Mouse (Mus musculus) hindbrain, embryonic 15.5 days (tissue): ENCODE data around the gene Erich2. TPM values are rescaled to one million over a fixed set of nuclear protein-coding genes. Genes with fewer than 3 reads are reported as not detected.
"Not testable (repeated sequence)": the region's sequence is repeated elsewhere in the genome, so short reads cannot be mapped to it uniquely, and the experiment has no call there.

Source experiments
- ATAC-seq: fragments of 200-750 bp; cut with Nextera tagmentation; 2 replicates; pipeline ENCODE4 v1.8.0; 2017; ENCODE audit warnings: low read depth, moderate number of reproducible peaks, moderate TSS enrichment; ENCODE audit not compliant: low FRiP score
- H3K27ac ChIP-seq: fragments of 300-500 bp; sonication (generic); replicated peaks from 2 replicates; pipeline ENCODE4 v1.5.1; 2015; ENCODE audit warnings: mild to moderate bottlenecking, inconsistent platforms
- H3K27me3 ChIP-seq: fragments of 300-500 bp; sonication (generic); 2 replicates; pipeline ENCODE4 v1.6.1; 2015; ENCODE audit warnings: control low read depth, inconsistent platforms
- H3K36me3 ChIP-seq: fragments of 300-500 bp; sonication (generic); 2 replicates; pipeline ENCODE4 v1.6.1; 2015; ENCODE audit warnings: control low read depth, inconsistent platforms
- H3K4me1 ChIP-seq: fragments of 300-500 bp; sonication (generic); replicated peaks from 2 replicates; pipeline ENCODE4 v1.6.1; 2015; ENCODE audit warnings: control low read depth, inconsistent platforms
- H3K4me2 ChIP-seq: fragments of 300-500 bp; sonication (generic); 2 replicates; pipeline ENCODE4 v1.6.1; 2015; ENCODE audit warnings: moderate library complexity, mild to moderate bottlenecking, inconsistent platforms
- H3K4me3 ChIP-seq: fragments of 300-500 bp; sonication (generic); 2 replicates; pipeline ENCODE4 v1.5.1; 2015; ENCODE audit warnings: mild to moderate bottlenecking, inconsistent platforms
- H3K9ac ChIP-seq: fragments of 300-500 bp; sonication (generic); 2 replicates; pipeline ENCODE4 v1.6.1; 2015; ENCODE audit warnings: inconsistent platforms
- H3K9me3 ChIP-seq: fragments of 300-500 bp; sonication (generic); 2 replicates; pipeline ENCODE4 v1.6.1; 2016; ENCODE audit warnings: control low read depth, inconsistent platforms
- WGBS: fragments of 180-500 bp; shearing (Covaris S2); methylation state at CpG from one replicate; pipeline ENCODE4 v1.1.7; 2015; 5-methylcytosine and 5-hydroxymethylcytosine counted together
- polyA plus RNA-seq: library from polyadenylated mRNA; unstranded; fragments of >200 nt; fragmentation: Nextera tagmentation; extraction: Ambion mirVana; gene quantifications from 2 replicates; pipeline ENCODE4 v1.2.1, GENCODE M21; 2015

The Erich2 gene
- 2.9 and 3.0 TPM in 2 replicates for polyA plus RNA-seq

DNA sequence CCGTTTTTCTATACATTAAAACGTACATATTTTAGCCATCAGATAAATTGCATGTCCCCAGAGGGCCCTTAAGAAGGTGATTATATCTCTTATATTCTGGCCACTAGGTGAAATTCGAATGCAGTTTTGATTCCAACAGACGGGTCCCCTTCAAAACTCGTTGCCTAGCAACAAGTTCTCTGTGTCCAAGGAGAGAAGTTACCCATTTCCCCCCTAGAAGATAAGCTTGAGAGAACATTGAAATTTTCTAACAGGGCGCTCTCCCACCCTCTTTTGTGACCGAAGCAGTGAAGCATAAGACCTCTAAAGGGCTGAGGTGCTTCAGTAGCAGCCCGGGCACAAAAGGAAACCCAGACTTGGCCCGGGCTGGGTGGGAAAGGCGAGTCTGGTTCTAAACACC, at the start of gene Erich2:
Gene Erich2 (plus strand): TSS at position 324 of the 400 bp plus-strand sequence.
- 11% methylated on average over 10 of the region's 10 CpGs for WGBS
- no peaks in the 10 kb centered on the region for H3K36me3 ChIP-seq
- peak within 1 kb of the TSS; percentile 96 for H3K4me2 ChIP-seq
- no peaks in the 10 kb centered on the region for H3K9me3 ChIP-seq
- H3K4me1 ChIP-seq, result peaks cover 14% of the 10 kb centered on the region
- H3K4me3 ChIP-seq, result peak within 1 kb of the TSS; percentile 61
- ATAC-seq, result 0 out of 2 replicates have a peak, but pooled peaks have one; percentile 5
- H3K27ac ChIP-seq, result 0 out of 2 replicates have a peak within 1 kb of the TSS, but pooled peaks have one; percentile 26
- H3K27me3 ChIP-seq, result peaks cover 5% of the 10 kb centered on the region; the same call in 1 of the 2 replicates
- H3K9ac ChIP-seq, result peak within 1 kb of the TSS; percentile 54

DNA sequence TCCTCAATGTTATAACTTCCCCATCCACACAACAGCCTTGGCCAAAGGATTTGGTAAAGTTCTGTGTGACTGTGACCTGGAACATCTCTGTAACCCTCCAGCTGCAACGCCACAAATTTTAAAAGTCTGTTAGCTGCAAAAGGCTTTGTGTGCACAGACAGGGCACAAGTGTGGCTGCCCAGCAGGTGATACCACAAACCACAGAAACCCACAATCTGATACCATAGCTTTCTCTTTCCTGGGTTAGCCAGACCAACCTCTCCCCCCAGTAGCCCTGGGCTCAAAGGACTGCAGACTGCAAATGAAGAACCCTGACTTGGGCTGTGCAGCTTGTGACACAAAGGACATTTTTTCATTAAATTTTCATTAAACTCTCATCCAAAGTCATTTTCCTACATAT, 45.0 kb upstream of the Erich2 start:
- Histone ChIP-seq H3K9ac (no peak overlapping the region), H3K27ac (no peak overlapping the region), H3K4me3 (no peak overlapping the region), H3K27me3 (no peaks in the 10 kb centered on the region), H3K36me3 (no peaks in the 10 kb centered on the region), H3K9me3 (no peaks in the 10 kb centered on the region), H3K4me2 (no peak overlapping the region), H3K4me1 (no peaks in the 10 kb centered on the region)
- 89% methylated on average over 1 of the region's 1 CpGs for WGBS
- no peak for ATAC-seq

DNA sequence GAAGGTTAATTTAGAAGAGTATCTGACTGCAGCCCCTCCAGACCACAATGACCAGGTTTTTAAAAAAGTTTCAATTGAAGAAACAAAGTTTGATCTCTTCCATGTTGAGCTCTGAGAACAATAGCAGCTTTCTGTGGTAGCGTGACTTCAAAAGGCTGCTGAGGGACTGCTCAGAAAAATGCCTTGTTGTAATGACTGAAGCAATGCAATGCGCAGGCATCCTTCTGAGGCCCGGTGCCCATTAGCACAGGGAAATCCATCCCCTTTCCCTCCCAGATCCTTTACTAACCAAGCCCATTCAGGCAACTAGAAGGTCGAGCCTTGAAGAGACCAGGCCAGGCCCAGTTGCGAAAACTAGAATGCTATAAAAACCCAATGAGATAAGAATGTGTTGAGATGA, 37.5 kb upstream of the Erich2 start:
- peaks cover 50% of the 10 kb centered on the region for H3K27me3 ChIP-seq

DNA sequence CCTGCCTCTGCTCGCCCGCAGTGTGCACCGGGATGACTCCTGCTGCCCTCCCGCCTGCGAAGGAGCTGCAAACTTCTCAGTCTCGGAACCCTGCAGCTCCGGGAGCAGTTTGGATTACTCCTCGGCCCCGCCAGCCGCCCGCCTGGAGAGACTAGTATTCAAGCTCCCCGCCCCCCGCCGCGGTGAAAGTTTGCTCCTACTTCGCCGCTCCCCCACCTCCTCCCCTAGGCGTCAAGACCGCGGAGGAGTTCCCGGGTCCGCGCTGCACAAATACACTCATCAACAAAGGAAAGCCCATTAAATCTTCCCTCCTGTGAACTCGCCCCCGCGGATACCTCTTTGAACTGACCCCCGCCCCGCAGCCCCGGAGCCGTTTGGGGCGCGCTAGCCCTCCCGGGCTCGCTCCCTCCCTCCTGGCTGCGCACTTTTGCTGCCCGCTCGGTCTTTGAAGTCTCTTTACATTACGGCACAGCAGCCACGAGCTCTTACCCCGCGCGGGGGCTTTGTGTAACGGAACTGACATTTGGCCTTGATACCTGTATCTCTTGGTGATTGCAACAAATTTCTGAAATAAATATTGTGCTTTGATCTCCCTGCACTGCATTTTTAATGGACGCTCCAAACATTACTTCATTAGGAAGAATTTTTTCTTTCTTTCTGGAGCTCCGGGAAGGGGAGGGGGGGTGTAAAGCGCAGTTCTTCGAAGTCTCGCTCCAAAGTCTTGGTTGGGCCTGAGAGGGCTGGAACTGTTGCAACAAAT, 36.6 kb upstream of the Erich2 start:
- peaks cover 58% of the 10 kb centered on the region for H3K27me3 ChIP-seq
- peaks cover 42% of the 10 kb centered on the region for H3K4me1 ChIP-seq
- no peaks in the 10 kb centered on the region for H3K9me3 ChIP-seq
- no peak overlapping the region for H3K27ac ChIP-seq
- ATAC-seq, result no peak
- H3K36me3 ChIP-seq, result no peaks in the 10 kb centered on the region
- H3K4me3 ChIP-seq, result peak overlapping the region; percentile 38
- H3K9ac ChIP-seq, result no peak overlapping the region
- under 1% methylated on average over 48 of the region's 48 CpGs for WGBS
- peak overlapping the region; percentile 69 for H3K4me2 ChIP-seq

More for the DNA sequence above, 37.5 kb upstream of the Erich2 start:
- peaks cover 33% of the 10 kb centered on the region for H3K4me1 ChIP-seq
- no peak overlapping the region for H3K9ac ChIP-seq
- H3K36me3 ChIP-seq, result no peaks in the 10 kb centered on the region
- ATAC-seq, result no peak
- no peaks in the 10 kb centered on the region for H3K9me3 ChIP-seq
- no peak overlapping the region for H3K4me2 ChIP-seq
- WGBS, result 23% methylated on average over 5 of the region's 5 CpGs
- H3K27ac ChIP-seq, result no peak overlapping the region
- no peak overlapping the region for H3K4me3 ChIP-seq

DNA sequence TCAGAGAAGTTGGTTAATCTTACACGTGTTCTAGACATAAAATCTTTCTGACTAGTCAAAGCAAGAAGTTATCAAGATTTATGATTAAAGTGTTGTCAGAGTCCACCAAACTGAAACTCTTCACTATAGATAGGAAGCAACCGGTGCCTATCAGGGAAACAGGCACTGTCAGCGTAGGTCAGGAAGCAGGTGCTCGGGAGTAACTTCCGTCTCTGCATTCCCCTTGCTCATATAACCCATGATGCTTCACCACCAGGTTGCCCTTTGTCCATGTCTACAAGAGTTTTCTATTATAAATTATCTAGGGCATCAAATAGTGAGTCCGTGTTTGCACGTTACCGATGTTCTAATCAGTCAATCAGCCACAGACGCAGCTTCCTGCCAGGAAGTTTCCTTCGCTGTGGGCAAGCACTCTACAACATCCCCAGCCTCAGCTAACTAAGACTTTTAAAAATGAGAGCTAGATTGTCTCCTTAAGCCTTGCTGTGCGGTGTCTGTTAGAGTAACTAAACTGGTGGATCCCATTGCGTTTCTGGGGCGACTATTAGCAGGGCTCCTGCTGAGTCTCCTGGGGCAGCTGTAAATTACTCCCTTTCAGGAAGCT, 10.8 kb upstream of the Erich2 start:
- H3K4me2 ChIP-seq, result no peak overlapping the region
- H3K36me3 ChIP-seq, result no peaks in the 10 kb centered on the region
- no peak overlapping the region for H3K9ac ChIP-seq
- no peaks in the 10 kb centered on the region for H3K27me3 ChIP-seq
- WGBS, result 54% methylated on average over 13 of the region's 13 CpGs
- no peaks in the 10 kb centered on the region for H3K9me3 ChIP-seq
- H3K4me3 ChIP-seq, result no peak overlapping the region
- no peak for ATAC-seq
- peaks cover 4% of the 10 kb centered on the region; the same call in 1 of the 2 replicates for H3K4me1 ChIP-seq
- H3K27ac ChIP-seq, result no peak overlapping the region

DNA sequence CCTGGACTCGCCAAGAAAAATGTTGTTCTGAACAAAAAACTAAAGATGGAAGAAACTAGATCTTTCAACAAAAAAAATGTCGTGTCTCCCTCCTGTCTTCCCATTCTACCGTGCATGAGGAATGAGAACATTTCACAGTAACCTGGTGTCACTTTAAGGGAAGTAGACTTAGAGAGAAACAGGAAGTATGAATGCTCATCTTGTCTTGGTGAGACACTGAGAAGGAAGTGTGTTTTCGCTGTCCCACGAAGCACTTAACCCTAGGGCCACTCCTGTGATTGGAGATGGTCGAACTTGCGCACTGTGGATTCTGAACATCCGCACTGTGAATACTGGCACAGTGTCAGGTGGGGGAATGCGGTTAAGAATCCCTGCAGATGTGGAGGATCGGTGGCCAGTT, 5.2 kb upstream of the Erich2 start:
- Histone ChIP-seq H3K4me2 (no peak overlapping the region), H3K4me1 (peaks cover 8% of the 10 kb centered on the region), H3K36me3 (no peaks in the 10 kb centered on the region), H3K9ac (no peak overlapping the region), H3K27me3 (peaks cover 5% of the 10 kb centered on the region; the same call in 1 of the 2 replicates), H3K9me3 (no peaks in the 10 kb centered on the region), H3K4me3 (no peak overlapping the region), H3K27ac (no peak overlapping the region)
- no peak for ATAC-seq
- WGBS, result 86% methylated on average over 10 of the region's 10 CpGs

DNA sequence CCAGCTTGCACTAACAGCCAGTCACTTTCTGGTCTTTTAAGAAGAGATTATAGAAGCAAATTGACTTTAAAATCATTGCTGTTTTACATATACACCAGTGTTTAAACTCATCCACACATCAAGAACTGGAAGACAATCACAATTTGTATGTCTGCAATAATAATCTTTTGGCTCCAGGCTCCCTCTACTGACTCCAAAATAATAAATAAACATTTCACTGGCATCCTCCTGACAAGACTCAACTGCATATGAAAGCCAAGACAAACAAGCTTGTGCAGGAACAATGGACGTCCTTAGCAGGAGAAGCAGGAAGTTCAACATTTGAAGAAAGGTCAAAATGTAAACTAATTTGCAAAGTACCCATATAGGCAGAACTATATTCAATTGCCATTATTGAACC, 3.4 kb upstream of the Erich2 start:
- peaks cover 5% of the 10 kb centered on the region; the same call in 1 of the 2 replicates for H3K27me3 ChIP-seq
- no peaks in the 10 kb centered on the region for H3K36me3 ChIP-seq
- H3K4me1 ChIP-seq, result peaks cover 14% of the 10 kb centered on the region
- H3K9ac ChIP-seq, result no peak overlapping the region
- WGBS, result 54% methylated on average over 1 of the region's 1 CpGs
- no peak for ATAC-seq
- H3K4me3 ChIP-seq, result no peak overlapping the region
- H3K27ac ChIP-seq, result no peak overlapping the region
- H3K4me2 ChIP-seq, result no peak overlapping the region
- no peaks in the 10 kb centered on the region for H3K9me3 ChIP-seq

DNA sequence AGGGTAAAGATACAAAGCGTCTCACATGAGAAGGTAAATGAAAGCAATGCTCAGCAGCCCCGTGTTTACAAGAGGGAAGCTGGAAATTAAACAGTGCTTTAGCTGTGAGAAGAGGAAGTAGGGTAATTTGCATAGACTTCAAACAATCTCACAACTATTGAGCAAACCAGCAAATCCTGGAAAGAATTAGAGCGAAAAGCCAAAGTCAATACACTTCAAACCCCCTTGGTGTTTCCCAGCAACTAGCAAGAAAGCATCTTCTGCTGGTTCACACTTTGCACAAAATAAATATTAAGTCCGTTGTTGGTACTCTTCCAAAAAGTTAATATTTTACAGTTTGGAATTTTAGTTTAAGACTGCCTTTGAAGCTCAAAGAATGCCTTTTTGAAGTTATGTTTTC, 2.7 kb upstream of the Erich2 start:
- no peak overlapping the region for H3K27ac ChIP-seq
- no peaks in the 10 kb centered on the region for H3K9me3 ChIP-seq
- peaks cover 14% of the 10 kb centered on the region for H3K4me1 ChIP-seq
- H3K9ac ChIP-seq, result no peak overlapping the region
- H3K36me3 ChIP-seq, result no peaks in the 10 kb centered on the region
- peaks cover 5% of the 10 kb centered on the region; the same call in 1 of the 2 replicates for H3K27me3 ChIP-seq
- no peak overlapping the region for H3K4me3 ChIP-seq
- no peak for ATAC-seq
- no peak overlapping the region for H3K4me2 ChIP-seq
- 41% methylated on average over 4 of the region's 4 CpGs for whole genome bisulfite sequencing

DNA sequence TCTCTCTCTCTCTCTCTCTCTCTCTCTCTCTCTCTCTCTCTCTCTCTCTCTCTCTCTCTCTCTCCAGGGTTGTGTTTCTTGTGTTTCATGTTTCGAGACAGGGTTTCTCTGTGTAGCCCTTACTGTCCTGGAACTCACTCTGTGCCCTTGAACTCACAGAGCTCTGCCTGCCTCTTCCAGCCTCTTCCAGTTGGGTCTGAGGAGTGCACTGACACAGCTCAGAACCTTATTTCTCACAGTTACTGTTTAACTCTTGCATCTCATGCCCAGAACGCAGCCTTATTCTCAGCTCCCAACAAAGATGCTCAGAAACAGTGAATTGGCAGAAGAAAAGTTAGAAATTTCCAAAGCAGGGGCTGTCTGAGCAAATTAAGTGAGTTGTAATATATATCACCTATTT, 2.2 kb upstream of the Erich2 start:
- peaks cover 5% of the 10 kb centered on the region; the same call in 1 of the 2 replicates for H3K27me3 ChIP-seq
- H3K36me3 ChIP-seq, result no peaks in the 10 kb centered on the region
- WGBS, result 63% methylated on average over 2 of the region's 2 CpGs
- no peak overlapping the region for H3K4me3 ChIP-seq
- no peaks in the 10 kb centered on the region for H3K9me3 ChIP-seq
- H3K4me1 ChIP-seq, result peaks cover 14% of the 10 kb centered on the region
- H3K9ac ChIP-seq, result no peak overlapping the region
- H3K27ac ChIP-seq, result no peak overlapping the region
- ATAC-seq, result no peak
- H3K4me2 ChIP-seq, result no peak overlapping the region

DNA sequence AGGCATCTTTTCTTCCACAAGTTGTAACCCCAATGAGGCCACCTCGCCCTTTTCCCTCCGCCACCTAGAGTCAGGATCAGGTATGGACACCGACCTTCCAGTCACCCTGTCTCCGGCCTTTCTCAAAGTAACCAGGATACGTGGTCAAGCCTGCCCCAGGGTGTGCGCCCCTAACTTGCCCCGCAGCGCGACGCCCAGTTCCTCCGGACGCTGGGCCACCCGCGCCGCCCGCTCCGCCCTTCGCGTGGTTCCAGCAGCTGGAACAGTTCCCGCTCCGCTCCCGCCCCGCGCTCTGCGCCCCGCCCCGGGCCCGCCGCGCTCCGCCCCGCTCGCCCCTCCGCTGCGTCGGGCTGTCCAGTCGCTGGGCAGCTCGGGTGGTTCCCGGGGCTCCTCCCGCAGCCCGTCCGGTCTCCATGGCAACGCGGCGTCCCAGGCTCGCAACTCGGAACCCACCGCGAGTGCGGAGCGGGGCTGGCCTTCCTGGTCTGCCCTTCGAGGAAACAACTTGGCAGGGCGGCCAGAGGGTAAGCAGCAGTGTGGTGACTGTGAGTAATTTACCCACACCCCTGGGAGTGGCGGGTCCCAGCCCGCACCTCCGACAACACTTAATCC, 508 bp downstream of the Erich2 start:
- Histone ChIP-seq H3K4me1 (peaks cover 14% of the 10 kb centered on the region), H3K9me3 (no peaks in the 10 kb centered on the region), H3K9ac (peak overlapping the region; percentile 54), H3K27ac (0 out of 2 replicates have a peak overlapping the region, but pooled peaks have one; percentile 26), H3K4me2 (peak overlapping the region; percentile 96), H3K4me3 (peak overlapping the region; percentile 61), H3K27me3 (peaks cover 5% of the 10 kb centered on the region; the same call in 1 of the 2 replicates), H3K36me3 (no peaks in the 10 kb centered on the region)
- WGBS, result under 1% methylated on average over 51 of the region's 56 CpGs
- ATAC-seq, result peak; percentile 97

DNA sequence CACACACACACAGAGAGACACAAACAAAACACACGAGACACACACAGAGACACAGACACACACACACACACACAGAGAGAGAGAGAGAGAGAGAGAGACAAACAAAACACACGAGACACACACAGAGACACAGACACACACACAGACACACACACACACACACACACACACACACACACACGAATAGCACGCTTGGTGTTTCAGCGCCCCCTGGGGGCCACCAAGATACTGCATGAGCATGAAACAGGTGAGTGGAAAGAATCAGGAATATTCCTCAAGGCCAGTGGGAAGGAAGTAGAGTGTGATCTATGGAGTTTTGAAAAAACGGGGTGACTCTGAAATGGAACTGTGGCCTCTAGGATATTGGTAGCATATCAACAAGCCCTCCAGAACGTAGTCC, 29.7 kb downstream of the Erich2 start:
- 44% methylated on average over 7 of the region's 7 CpGs for WGBS
- H3K9me3 ChIP-seq, H3K27ac ChIP-seq, H3K9ac ChIP-seq, H3K4me1 ChIP-seq, ATAC-seq, H3K4me3 ChIP-seq, H3K27me3 ChIP-seq, H3K36me3 ChIP-seq, H3K4me2 ChIP-seq: not testable (repeated sequence)

DNA sequence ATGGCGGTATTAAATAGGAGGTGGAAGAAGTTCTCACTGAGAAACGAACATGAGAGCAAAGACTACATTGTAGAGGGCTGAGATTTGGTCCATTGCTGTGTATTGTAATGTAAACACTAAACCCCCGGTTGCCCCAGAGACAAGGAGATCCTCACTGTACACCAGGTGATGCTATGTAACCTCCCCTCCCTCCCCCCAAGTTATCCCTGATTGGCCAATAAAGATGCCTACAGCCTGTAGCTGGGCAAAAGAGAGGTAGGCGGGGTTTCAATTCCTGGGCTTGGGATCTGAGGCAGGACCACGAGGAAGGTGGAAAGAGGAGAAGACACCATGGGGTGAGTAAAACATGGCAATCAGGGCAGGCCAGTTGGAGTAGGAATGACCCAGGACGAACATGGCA, 42.1 kb downstream of the Erich2 start:
- H3K9ac ChIP-seq, result no peak overlapping the region
- no peak overlapping the region for H3K27ac ChIP-seq
- H3K4me1 ChIP-seq, result no peaks in the 10 kb centered on the region
- WGBS, result 69% methylated on average over 6 of the region's 6 CpGs
- no peak overlapping the region for H3K4me2 ChIP-seq
- no peak overlapping the region for H3K4me3 ChIP-seq
- ATAC-seq, result no peak
- no peaks in the 10 kb centered on the region for H3K36me3 ChIP-seq
- no peaks in the 10 kb centered on the region for H3K27me3 ChIP-seq
- H3K9me3 ChIP-seq, result no peaks in the 10 kb centered on the region
